Comparison of ENCODE assay signal across 8 mouse cellular contexts in genomic region chr10:120477501-120477900, GRCm38 (mm10). TPM values are rescaled to one million over a fixed set of nuclear protein-coding genes. Genes with fewer than 3 reads are reported as not detected.
A peak's percentile ranks its signal among the peaks of the same experiment; 100 is the strongest.
DNase-seq lines count a peak whose midpoint lies in the region; ATAC-seq and TF ChIP-seq lines count a peak whose summit lies in the region.

No protein-coding gene starts in this region.

- peaks cover 16% of the 10 kb centered on the region for H3K4me1 ChIP-seq in forebrain, embryonic 14.5 days (ENCODE audit: control insufficient read depth, insufficient read depth, low read length)
- H3K4me1 ChIP-seq in midbrain, embryonic 15.5 days, result peaks cover 43% of the 10 kb centered on the region

- WGBS in forebrain, embryonic 14.5 days, result under 1% methylated on average over 21 of the region's 21 CpGs
- under 1% methylated on average over 21 of the region's 21 CpGs for WGBS in midbrain, embryonic 15.5 days

- TF ChIP-seq CTCF in gastrocnemius, adult 2 months (IDR thresholded peaks at IDR 0.05), result no peak

- H3K4me3 ChIP-seq in gastrocnemius, adult 2 months, result peak overlapping the region; percentile 74
- H3K4me3 ChIP-seq in forebrain, embryonic 14.5 days (ENCODE audit: low read depth, low read length), result peak overlapping the region; percentile 61
- peak overlapping the region; percentile 61 for H3K4me3 ChIP-seq in midbrain, embryonic 15.5 days

- no peaks in the 10 kb centered on the region for H3K9me3 ChIP-seq in forebrain, embryonic 14.5 days (replicated peaks; ENCODE audit: control insufficient read depth, low read length)
- H3K9me3 ChIP-seq in midbrain, embryonic 15.5 days, result no peaks in the 10 kb centered on the region

- H3K36me3 ChIP-seq in forebrain, embryonic 14.5 days (ENCODE audit: control insufficient read depth, insufficient read depth, low read length), result no peaks in the 10 kb centered on the region
- no peaks in the 10 kb centered on the region for H3K36me3 ChIP-seq in midbrain, embryonic 15.5 days (replicated peaks)

- H3K27ac ChIP-seq in gastrocnemius, adult 2 months, result no peak overlapping the region
- H3K27ac ChIP-seq in forebrain, embryonic 14.5 days (ENCODE audit: low read depth, low read length), result no peak overlapping the region
- no peak overlapping the region for H3K27ac ChIP-seq in midbrain, embryonic 15.5 days

- peak overlapping the region; percentile 79 for H3K9ac ChIP-seq in forebrain, embryonic 14.5 days (ENCODE audit: low read length)
- H3K9ac ChIP-seq in midbrain, embryonic 15.5 days, result no peak overlapping the region

- no peak for DNase-seq in gastrocnemius, adult 2 months
- DNase-seq in gastrocnemius, postnatal 14 days, result no peak
- DNase-seq in NIH3T3 (ENCODE audit: low read depth), result peak; percentile 69
- peak; percentile 48 for DNase-seq in forebrain, embryonic 14.5 days (ENCODE audit: low spot score)
- DNase-seq in kidney, postnatal 14 days, result peak; percentile 14
- DNase-seq in layer of hippocampus, adult 8-10 months (ENCODE audit: low spot score in 2 of 2), result no peak
- no peak for DNase-seq in urinary bladder, adult 2 months (ENCODE audit: low spot score)

- H3K27me3 ChIP-seq in forebrain, embryonic 14.5 days (replicated peaks; ENCODE audit: control insufficient read depth, insufficient read depth, low read length), result no peaks in the 10 kb centered on the region
- peaks cover 17% of the 10 kb centered on the region; the same call in 1 of the 2 replicates for H3K27me3 ChIP-seq in midbrain, embryonic 15.5 days (replicated peaks)

- intact Hi-C loops in gastrocnemius, adult 2 months (cut with DNase I), result loop anchor here (10.0 kb wide), 1 partner anchor 53 kb away; no protein-coding TSS in a partner anchor
- intact Hi-C loops in gastrocnemius, postnatal 14 days (cut with DNase I; ENCODE audit: low total_unique reads), result no loop called here

- peak overlapping the region; percentile 94 for H3K4me2 ChIP-seq in forebrain, embryonic 14.5 days (ENCODE audit: low read length)
- peak overlapping the region; percentile 99 for H3K4me2 ChIP-seq in midbrain, embryonic 15.5 days

- ATAC-seq in forebrain, embryonic 14.5 days, result peak; percentile 16; the same call in 1 of the 2 replicates
- no peak for ATAC-seq in midbrain, embryonic 15.5 days (replicated peaks)

RNA-seq across cellular contexts. Expression of gene Hmga2, which starts 1.2 kb away (rescaled TPM):
- total RNA-seq in gastrocnemius, adult 2 months (2021), result under 1 TPM in 1 of 2 experiments, not detected in 1; 0.10 TPM
- under 1 TPM in 1 of 2 experiments, not detected in 1; 0.06 TPM for total RNA-seq in gastrocnemius, postnatal 14 days (2021)
- polyA plus RNA-seq in forebrain, embryonic 14.5 days (2014; fragmentation: Nextera tagmentation; extraction: Ambion mirVana), result 1.5 and 2.6 TPM in 2 replicates
- polyA plus RNA-seq in midbrain, embryonic 15.5 days (2015; fragmentation: Nextera tagmentation; extraction: Ambion mirVana), result 1.0 and 1.1 TPM in 2 replicates
- total RNA-seq in layer of hippocampus, adult 8-10 months (2022), result under 1 TPM; 0.13 to 0.37 (median 0.18) TPM
- polyA plus RNA-seq in urinary bladder, adult 2 months (2012; rRNA removed), result not detected in 2 replicates

Comparison
In these comparisons a context has a peak if more than half of its experiments do, and no peak if none do; other contexts are left out.
1. DNase-seq: peak in NIH3T3 (single experiment), forebrain, embryonic 14.5 days (single experiment) and kidney, postnatal 14 days (single experiment); none in gastrocnemius, adult 2 months (single experiment), gastrocnemius, postnatal 14 days (single experiment), layer of hippocampus, adult 8-10 months (0 of 2) and urinary bladder, adult 2 months (single experiment).
2. Peak in every context shown above with its lines, with median percentiles within 50 percentile points of each other: H3K4me3 ChIP-seq.